Mouse (Mus musculus): ENCODE measurements around the gene Slc26a8.
"Not testable (repeated sequence)": the region's sequence is repeated elsewhere in the genome, so short reads cannot be mapped to it uniquely, and the experiment has no call there.

Slc26a8 gene

DNA sequence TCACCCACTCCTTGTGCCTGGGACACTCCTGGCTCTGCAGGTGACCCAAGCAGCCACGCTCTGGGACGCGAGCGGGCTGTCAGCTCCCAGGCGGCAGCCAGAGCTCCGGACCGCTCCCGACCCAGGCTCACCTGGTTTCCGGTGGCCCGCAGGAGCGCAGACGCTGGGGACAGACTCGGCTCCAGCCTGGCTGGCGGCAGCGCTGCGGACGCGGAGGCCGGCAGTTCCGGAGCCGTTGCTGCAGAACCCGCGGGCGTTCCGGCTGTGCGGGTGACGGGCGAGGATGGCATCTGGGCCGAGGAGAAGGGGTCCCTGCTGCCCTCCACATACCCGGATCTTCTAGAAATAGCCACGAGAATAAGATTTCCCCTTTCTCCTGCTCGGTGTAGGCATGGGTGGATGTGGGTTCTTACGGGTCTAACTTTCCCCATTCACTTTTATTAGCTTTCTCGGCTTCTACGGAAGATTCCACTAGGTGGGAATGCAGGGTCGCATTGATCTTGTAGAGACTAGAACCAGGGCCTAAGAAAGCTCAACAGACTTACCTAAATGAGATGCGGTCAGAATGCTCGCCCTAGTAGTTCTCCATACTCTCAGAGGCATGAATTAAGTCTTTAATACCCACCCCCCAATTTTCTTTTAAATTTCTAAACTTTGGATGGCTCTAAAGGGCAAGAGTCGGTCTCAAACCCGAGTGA is at the start of gene Slc26a8:
Slc26a8 (minus strand) TSS at position 648 of the 698 bp plus-strand sequence.
- no peak for DNase-seq (ENCODE audit: low read depth, low spot score)

DNA sequence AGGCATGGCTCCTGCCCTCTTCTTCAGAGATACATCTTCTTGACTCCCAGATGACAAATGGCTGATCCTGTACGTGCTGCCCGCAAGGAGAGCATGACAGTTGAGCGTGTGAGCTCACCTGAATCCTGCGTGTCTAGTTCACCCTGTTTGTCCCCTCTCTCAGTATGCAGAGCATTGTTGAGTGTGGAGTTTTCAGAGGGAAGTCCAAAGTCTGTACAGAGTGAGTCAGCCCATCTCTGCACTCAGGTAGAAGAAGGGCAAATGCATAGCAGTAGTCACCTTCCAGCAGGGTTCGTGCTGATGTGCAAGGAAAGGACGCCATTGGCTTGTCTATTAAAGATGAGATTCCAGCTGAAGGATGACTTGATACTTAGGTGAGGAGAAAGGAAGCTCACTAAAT is 49.2 kb upstream of the Slc26a8 start:
- no peak for DNase-seq (ENCODE audit: low read depth, low spot score)

DNA sequence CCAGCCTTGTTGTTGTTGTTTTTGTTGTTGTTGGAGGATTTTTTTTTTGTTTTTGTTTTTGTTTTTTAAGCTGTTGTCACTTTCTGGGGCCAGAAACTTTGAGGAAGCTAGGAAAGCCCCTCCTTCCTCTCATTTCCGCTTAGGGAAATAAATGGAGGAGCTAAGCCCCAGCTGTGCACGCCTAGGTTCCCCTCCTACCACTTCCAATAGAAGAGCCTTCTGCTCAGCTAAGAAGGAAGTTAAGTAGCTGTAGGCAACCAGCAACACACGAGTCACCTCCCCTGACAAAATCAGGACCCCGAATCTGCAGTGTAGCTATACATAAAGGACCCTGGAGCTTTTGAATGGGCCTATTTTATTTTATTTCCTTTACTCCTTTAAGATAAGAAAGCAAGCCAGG is 47.9 kb upstream of the Slc26a8 start:
- DNase-seq (ENCODE audit: low read depth, low spot score), result no peak

DNA sequence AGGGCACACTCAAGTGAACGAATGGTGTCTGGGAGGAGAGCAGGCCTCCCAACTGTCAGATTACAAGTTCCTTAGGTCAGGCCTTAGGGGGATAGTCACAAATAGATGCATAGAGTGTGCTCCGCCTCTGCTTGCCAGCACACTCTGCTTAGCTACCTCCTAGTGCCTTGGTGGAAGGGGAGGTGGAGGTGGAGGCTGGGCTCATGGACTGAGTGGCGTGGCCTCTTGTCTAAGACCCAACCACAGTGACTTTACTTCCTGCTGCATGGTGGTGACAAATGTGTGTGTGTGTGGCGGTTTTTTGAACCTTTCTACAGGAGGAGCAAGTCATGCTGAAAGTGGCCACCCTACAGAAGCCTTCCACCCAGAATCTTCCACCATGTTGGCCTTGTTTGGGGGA is 46.5 kb upstream of the Slc26a8 start:
- no peak for DNase-seq (ENCODE audit: low read depth, low spot score)

DNA sequence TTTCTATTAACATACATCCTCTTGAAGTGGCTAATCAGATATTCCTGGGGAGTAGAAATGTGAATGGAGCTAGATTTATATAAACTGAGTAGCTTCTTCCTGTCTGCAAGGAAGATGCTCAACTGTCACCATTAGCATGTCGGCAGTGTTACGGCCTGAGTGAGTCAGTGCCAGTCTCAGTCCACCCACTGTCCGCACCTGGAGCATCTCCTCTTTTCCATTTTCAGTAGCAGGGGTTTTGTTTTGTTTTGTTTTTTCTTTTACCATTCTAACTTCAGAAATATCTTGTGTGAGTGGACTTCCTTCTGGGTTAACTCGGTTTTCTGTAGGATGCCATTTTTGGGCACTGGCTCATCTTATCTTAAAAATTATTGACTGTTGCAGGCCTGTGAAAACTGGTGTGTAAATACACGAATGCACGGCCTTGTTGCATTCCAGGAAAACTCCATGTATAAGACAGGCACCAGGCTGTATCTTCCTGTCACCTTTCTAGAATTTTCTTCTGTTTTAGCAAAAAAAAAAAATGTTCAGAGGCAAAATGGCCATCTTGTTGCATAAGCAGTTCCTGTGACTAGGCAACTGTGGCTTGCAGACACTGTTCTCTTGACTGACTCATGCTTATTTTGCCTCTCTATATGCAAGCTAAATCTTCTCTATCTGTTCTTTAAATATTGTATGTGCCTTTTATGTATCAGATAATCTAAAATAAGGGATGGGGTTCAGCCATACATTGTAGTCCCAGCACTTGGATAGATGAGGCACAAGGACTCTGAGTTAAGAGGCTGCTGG is 45.5 kb upstream of the Slc26a8 start:
- DNase-seq (ENCODE audit: low read depth, low spot score), result no peak

DNA sequence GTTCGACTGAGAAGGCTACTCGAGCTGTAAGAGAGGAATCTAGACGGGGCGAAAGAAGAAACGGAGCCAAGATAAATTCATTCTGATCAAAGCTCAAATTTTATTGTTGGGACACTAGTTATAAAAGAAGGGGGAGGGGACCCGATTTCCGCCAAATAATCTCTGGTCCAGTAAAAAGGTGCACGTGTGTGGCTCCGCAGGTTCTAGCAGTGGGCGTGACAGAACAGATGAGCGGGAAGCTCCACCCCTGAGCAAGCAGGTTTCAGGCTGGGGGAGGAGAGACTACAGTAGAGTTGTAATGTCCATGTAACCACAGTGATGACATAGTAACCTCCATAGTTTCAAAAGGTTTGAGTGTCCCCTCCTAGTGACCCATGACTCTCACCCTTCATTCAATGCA is 37.5 kb upstream of the Slc26a8 start:
- DNase-seq (ENCODE audit: low read depth, low spot score), result not testable (repeated sequence)

DNA sequence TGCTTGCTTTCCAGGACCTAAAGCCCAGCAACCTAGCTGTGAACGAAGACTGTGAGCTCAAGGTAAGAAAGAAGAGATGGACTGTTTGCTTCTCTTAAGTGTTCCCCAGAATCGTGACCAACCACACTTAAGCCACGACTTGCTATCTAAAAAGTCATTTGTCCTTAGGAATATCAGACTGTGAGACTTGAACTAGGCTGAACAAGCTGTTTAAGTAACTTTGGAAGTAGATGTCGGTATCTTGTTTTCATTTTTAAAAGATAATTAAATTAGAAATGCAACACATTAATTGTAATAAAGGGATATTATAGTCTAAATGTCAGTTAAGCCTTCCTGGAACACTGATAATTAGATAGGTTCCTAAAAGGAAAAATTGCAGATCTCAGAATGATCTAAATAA is 35.8 kb upstream of the Slc26a8 start, which contains the start of gene AC170998.1:
AC170998.1 (plus strand) TSS at position 301 of the 400 bp plus-strand sequence.
- DNase-seq (ENCODE audit: low read depth, low spot score), result no peak

DNA sequence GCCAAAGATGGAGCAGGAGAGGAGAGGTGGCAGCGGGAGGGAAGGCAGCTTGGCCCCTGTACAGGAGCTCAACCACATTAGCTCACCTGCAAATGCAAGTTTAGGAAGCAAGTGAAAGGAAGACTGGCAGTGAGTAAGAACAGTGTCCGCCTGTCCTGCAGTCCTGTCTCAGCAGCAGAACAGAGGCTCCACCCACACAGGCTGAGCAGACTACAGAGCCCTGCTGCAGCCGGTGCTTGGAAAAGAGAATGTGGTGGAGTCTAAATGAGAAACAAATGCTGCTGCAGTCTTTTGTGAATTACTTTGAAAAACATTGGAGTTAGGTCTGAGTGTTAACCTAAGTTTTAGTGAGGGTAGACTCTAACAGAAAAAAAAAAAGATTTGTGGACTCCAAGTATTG is 27.5 kb upstream of the Slc26a8 start:
- no peak for DNase-seq (ENCODE audit: low read depth, low spot score)

DNA sequence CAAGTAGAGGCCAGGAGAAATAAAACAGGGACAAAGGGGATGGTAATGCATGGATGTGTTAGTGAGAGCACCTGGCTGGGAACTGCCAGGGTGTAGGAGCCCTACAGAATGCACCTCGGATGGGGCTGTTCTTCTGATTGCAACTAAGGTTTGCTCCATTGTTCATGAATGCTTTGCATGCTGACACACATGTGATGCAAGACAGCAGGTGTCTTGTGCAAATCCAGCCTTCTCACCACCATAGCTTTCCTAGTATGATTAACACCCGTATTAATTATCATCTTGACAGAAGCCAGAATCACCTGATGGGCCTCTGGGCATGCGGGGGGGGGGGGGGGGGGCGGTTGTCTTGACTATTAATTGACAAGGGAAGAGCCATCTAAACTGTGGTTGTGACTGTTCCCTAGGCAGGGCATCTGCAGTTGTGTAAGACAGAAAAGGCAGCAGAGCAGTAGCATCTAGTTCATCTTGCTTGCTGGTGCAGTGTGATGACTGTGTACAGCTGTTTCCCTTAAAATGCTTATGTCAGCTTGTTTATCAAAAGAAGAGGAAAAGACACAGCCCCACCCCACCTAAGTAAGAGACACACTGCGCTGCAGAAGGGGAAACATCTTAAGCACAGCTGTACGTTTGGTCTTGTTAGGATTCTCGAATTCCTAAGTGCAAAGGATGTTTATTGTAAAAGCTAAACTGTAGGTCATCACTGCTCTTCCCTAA is 26.0 kb upstream of the Slc26a8 start:
- DNase-seq (ENCODE audit: low read depth, low spot score), result peak; percentile 40

DNA sequence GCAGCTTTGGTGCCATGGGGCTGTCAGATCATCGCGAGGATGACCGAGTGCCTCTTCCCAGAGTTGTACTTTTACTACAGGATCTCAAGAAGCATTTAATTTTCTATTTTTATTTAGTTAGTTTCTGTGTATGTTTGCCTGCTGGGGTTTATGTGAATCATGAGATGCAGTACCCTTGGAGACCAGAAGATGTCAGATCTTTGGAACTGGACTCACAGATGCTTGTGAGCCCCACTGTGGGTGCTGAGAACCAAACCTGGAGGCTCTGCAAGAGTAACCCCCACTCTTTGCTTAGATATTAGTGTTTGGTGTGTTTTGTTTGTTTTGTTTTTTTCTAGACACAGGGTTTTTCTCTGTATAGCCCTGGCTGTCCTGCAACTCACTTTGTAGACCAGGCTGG is 24.0 kb upstream of the Slc26a8 start:
- DNase-seq (ENCODE audit: low read depth, low spot score), result no peak

DNA sequence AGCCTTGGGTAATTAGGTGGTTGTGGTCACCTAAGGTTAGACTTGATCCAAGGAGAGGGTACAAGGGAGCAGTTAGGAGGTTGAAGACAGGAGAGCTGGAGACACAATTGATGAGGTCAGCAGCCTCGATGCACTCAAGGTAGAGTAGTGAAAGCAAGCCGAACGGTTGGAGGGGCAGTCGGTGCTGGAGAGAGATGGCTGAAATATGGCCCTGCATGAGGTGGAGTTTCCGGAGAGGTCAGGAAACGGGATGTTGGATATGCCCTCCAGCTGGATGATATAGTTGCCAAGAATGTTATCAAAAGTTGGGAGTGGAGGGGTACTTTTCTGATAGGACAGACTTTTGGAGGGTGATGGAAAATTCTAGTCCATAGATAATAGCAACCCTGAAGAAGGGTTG is 22.3 kb upstream of the Slc26a8 start:
- no peak for DNase-seq (ENCODE audit: low read depth, low spot score)

DNA sequence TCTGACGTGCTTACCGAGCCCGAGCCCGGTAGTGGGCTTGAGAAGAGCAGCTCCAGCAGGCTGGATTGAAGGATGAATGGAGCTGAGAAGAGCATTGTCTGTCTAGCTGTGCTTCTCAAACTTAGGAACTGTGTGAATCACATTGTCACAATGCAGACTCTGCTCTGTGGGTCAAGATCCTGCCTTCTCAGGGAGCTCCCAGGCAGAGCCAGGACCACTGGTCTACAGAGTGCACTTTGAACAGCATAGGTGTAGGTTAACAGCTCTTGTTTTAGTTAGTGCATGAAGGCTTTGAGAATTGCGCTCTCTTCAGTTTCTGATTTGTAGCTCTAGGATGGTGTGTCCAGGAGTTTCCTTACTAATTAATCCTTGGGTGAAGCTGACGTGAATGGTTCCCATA is 21.2 kb upstream of the Slc26a8 start:
- DNase-seq (ENCODE audit: low read depth, low spot score), result no peak

DNA sequence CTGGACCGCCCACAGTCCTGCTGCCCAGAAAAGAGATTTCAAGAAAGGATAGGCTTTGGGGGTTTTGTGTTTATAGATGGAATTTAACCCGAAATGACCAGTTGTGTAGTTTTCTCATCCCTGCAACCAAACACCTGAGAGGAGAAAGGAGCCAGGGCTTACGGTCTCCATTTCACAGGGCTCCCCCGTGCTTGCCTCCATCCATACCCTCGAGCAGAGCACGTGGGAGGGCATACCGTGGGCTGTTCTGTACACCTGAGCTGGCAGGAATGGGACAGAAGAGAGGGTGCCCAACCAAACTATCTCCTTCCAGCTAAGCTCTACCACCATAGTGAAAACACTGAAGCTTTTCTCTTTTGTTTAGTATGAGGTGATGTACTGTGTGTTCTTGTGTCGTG is 20.3 kb upstream of the Slc26a8 start:
- DNase-seq (ENCODE audit: low read depth, low spot score), result no peak

DNA sequence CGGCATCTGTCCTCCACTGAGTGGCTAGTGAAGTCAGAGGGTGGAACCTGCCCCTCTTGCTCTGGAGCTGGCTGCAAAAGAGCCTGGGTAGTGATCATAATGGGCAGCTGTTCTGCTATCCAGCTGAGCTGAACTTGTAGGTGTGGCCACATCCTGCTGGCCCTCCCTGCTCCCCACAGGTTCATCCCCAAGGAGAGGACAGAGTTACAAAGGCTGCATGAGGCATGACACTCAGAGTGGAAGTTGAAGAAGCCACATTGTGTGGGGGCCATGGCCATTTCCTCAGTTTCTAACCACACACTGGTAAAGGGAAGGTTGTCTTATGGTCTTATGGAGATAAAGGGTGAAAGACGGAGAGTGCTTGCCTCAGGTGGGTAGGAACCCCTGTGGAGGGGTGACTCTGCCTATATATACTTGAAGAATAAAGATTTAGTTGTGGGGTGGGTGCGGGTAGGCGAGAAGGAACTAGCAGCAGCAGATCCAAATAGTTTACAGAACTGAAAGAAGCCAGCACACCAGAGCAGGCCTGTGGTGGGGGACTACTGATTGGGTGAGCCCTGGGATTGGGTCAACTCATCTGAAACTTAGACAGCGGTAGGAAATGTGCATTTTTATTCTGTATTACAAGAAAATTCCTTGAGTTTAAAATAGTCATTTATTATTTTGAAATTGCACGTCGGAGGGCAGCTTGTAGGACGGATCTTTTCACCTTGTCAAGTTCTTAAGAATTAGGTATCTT is 19.7 kb upstream of the Slc26a8 start:
- no peak for DNase-seq (ENCODE audit: low read depth, low spot score)

DNA sequence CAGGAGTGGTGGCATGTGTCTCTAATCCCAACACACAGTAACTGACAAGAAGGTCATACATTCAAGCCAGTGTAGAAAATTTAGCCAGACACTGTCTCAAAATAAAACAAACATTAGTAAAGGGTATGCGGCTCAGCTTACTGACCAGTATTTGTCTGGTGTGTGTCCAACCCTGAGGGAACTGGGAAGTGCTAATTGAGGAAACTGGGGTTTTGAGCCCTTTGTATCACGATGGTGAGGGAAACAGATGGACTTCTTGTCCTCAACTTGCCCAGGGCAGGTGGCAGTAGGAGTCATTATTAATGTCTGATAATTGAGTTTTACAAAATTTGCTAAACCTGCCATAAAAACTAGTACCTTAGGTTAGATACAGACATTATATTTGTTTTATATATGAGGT is 19.0 kb upstream of the Slc26a8 start:
- no peak for DNase-seq (ENCODE audit: low read depth, low spot score)

DNA sequence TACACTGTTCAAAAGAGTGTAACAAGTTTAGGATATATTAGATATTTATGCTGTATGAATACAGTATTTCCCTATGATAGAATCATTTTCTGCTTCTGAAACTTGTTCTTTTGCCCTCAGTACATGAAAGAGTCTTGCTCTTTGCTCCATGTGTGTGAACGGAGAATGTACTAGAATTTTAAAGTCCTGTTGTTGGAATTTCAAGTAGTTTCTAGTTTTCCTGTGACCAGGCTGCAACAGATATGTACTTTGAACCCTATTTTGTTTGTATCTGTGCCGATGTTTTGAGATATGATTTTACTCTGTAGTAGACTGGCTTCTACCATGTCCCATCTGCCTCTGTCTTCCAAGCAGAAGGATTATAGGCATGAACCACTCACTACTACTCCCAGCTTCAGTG is 17.8 kb upstream of the Slc26a8 start:
- no peak for DNase-seq (ENCODE audit: low read depth, low spot score)

DNA sequence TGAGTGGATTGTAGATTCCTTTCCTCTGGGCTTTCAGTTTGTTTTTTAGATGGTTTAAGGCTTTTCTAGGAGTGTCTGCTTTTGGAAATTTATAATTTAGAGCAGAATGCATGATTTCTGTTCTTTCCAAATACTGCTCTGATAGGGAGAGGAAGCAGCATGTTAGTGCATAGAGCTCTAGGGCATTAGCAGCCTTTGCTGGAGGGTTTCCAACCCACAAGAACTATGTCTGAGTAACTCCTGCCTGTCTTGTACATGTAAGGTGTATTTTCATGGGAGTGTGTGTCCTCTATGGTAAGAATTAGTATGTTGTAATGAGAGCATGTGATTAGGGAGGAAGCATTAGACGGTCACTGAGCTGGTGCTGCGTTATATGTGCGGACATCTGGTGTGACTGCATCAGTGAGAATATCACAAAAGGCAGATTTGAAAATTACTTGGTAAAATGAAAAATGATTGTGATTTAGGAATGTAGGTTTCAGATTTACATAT is 17.1 kb upstream of the Slc26a8 start:
- DNase-seq (ENCODE audit: low read depth, low spot score), result no peak

DNA sequence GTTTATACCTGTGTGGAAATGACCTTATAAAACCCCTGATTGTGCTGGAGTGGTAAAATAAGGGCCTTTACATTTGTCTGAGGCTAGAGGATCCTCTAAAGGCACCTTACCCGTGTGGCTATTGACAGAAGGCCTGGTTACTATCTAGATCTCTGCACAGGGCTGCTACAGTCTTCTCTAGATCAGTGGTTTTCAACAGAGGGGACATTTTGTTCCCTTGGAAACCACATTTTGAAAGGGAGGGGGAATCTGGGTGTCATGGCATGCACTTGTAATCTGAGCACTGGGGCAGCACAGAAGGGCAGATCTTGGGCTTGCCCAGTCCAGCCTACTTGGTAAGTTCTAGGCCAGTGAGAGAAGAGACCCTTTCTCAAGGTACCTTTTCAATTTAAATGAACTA is 16.7 kb upstream of the Slc26a8 start:
- no peak for DNase-seq (ENCODE audit: low read depth, low spot score)

DNA sequence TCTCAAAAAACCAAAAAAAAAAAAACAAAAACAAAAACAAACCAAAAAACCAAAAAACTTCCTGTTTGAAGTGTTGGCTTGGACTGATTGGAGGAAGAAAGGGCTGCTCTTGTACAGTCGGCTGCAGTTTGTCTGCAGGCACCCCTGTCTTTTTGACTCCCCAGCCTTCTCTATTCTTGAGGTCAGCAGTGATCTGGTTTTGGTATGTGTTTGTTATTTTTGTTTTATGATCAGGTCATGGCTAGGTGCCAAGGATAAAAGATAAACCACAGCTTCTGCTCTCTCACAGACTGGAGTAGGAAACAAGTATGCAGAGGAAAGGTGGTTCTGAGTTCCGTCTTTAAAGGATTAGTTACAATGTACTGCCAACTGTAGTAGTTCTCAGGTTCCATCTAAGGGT is 12.6 kb upstream of the Slc26a8 start:
- DNase-seq (ENCODE audit: low read depth, low spot score), result no peak

DNA sequence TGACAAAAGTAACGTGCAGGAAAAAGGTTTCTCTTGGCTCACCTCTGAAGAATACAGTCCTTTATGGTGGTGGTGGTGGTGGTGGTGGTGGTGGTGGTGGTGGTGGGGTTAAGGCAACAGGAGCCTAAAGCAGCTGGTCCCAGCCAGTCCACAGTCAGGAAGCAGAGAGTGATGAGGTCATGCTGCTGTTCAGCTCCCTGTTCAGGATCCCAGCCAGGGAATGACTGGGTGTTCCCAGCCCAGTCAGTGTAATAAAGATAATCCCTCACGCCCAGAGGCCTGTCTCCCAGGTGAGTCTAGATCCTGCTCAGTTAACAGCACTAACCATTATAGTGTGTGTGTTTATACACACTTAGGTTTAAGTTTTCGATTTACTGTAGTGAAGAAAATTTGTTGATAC is 11.7 kb upstream of the Slc26a8 start:
- no peak for DNase-seq (ENCODE audit: low read depth, low spot score)

DNA sequence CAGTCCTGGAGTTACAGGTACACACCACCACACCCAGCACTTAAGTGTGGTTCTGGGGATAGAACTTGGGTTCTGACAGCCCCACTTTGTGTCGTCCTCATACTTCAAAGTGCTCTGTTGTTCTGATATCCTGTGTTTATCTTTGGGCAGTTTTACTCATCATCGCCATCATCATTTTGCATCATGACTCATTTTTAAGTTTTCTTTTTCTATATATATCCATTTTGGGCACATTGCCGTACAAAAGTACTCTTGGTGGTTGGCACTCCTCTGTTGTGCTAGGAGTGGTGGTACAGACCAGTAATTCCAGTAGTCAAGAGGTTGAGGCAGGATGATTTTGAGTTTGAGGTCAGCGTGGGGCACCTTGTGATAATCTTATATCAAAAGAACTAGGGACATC is 11.1 kb upstream of the Slc26a8 start:
- DNase-seq (ENCODE audit: low read depth, low spot score), result no peak

DNA sequence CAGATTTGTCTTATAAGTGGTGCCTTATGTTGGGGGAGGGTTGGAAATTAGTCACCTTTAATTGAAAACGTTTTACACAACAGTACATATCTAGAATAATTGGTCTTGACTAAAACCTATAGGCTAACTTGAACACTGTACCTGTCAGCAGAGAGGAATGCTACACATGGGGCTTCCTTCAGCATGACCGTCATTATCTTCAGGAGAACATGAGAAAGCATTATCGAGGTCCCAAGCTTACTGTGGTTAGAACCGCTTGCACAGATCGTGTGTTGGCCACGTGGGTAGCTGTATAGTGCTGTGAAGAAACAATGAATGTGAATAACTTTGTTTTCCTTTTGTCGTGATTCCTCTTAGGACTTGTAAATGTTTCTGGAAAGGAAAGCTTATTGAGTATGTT is 9.8 kb upstream of the Slc26a8 start:
- no peak for DNase-seq (ENCODE audit: low read depth, low spot score)

Measured in skeletal muscle tissue, adult 2 months (tissue).